Mouse (Mus musculus): Measurements from ENCODE around the gene Zfp1. TPM values are rescaled to one million over a fixed set of nuclear protein-coding genes. Genes with fewer than 3 reads are reported as not detected.
A peak's percentile ranks its signal among the peaks of the same experiment; 100 is the strongest.

Zfp1 gene
- total and polyA plus RNA-seq, 2 experiments from 2014 or later, result 15.0 to 21.0 TPM

GRCm38 (mm10) chr8:111599707-111600444, 43.3 kb upstream of the Zfp1 start:
- ATAC-seq (no peak), DNase-seq (ENCODE audit: low spot score) (no peak)
- H3K27me3 ChIP-seq (ENCODE audit: insufficient read depth, low read length), result no peaks in the 10 kb centered on the region
- H3K4me1 ChIP-seq (ENCODE audit: insufficient read depth, low read length), result 0 out of 2 replicates have a peak, but pooled peaks cover 10% of the 10 kb centered on the region
- no peak overlapping the region for H3K4me2 ChIP-seq (ENCODE audit: low read depth, low read length)
- WGBS, result 72% methylated on average over 9 of the region's 9 CpGs
- H3K4me3 ChIP-seq (ENCODE audit: low read length), result no peak overlapping the region
- TF ChIP-seq CTCF (IDR thresholded peaks at IDR 0.05; ENCODE audit: low read depth), result no peak
- no peaks in the 10 kb centered on the region for H3K36me3 ChIP-seq (ENCODE audit: insufficient read depth, low read length)
- no peaks in the 10 kb centered on the region for H3K9me3 ChIP-seq (ENCODE audit: low read length)
- H3K9ac ChIP-seq (replicated peaks; ENCODE audit: low read length), result no peak overlapping the region
- H3K27ac ChIP-seq, result no peak overlapping the region

DNA sequence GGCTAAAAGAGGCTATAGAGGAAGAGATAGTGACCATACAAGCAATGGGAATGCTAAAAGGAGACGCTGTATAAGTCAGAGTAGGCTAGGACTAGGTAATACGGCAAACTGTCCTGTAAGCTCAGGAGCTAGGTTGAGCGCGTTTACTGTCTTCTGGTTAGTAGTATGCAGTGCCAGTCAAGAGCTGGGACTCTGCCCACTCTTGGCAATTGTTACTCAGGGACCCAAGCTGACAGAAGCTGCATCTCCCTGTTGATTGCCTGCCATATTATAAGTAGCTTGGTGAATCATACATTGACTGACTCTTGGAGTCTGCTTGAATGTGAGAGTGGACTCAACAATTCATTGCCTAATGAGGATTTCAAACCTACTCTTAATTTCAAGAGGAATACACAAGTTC, 41.2 kb upstream of the Zfp1 start:
- H3K9me3 ChIP-seq (ENCODE audit: low read length), result no peaks in the 10 kb centered on the region
- no peaks in the 10 kb centered on the region for H3K27me3 ChIP-seq (ENCODE audit: insufficient read depth, low read length)
- H3K36me3 ChIP-seq (ENCODE audit: insufficient read depth, low read length), result no peaks in the 10 kb centered on the region
- no peaks in the 10 kb centered on the region for H3K4me1 ChIP-seq (ENCODE audit: insufficient read depth, low read length)
- no peak overlapping the region for H3K9ac ChIP-seq (replicated peaks; ENCODE audit: low read length)
- TF ChIP-seq CTCF (IDR thresholded peaks at IDR 0.05; ENCODE audit: low read depth), result no peak
- peak; percentile 32 for DNase-seq (ENCODE audit: low spot score)
- ATAC-seq, result no peak
- no peak overlapping the region for H3K4me3 ChIP-seq (ENCODE audit: low read length)
- no peak overlapping the region for H3K4me2 ChIP-seq (ENCODE audit: low read depth, low read length)
- no peak overlapping the region for H3K27ac ChIP-seq
- 80% methylated on average over 4 of the region's 4 CpGs for WGBS

DNA sequence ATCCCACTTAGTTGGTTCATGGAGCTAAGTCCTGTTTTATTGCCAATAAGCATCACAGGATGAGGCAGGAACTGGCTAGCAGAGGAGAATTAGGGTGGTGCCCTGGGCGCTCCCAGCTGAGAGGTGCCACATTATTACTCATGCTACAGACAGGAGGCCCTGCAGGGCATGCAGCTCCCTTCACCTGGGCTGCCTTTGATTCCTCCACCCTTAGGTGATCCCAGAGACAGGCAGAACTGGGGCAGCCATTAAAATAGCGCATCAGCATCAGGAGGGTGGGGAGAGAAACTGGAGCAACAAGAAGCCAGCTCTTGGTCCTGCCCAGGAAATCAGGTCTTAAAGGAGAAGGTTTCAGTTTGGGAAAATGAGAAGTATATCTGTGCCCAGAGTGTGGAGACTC, 38.2 kb upstream of the Zfp1 start:
- Histone ChIP-seq H3K9me3 (ENCODE audit: low read length) (no peaks in the 10 kb centered on the region), H3K36me3 (ENCODE audit: insufficient read depth, low read length) (no peaks in the 10 kb centered on the region), H3K27me3 (ENCODE audit: insufficient read depth, low read length) (no peaks in the 10 kb centered on the region), H3K4me1 (ENCODE audit: insufficient read depth, low read length) (no peaks in the 10 kb centered on the region), H3K9ac (replicated peaks; ENCODE audit: low read length) (no peak overlapping the region), H3K27ac (no peak overlapping the region), H3K4me2 (ENCODE audit: low read depth, low read length) (no peak overlapping the region), H3K4me3 (ENCODE audit: low read length) (no peak overlapping the region)
- TF ChIP-seq CTCF (IDR thresholded peaks at IDR 0.05; ENCODE audit: low read depth), result no peak
- WGBS, result 83% methylated on average over 2 of the region's 2 CpGs
- DNase-seq (ENCODE audit: low spot score) (no peak), ATAC-seq (no peak)

DNA sequence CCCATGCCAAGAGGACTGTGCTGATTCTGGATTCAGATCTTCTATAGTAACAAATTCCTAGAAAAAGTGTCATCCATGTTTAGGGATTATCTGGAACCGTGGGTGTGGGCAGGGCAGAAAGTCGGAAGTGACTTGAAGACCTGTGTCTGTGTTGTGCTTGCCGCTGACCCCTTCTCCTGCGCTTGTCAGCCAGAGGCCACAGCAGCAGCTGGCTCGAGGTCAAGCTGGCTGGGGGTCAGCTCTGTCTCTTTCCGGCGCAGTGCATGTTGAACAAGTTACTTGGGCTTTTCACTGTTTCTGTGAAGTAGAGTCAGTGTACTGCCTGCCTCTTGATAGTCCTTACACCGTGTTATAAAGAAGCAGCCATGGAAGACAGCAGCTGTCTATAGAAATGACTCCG, 36.2 kb upstream of the Zfp1 start:
- no peak overlapping the region for H3K4me3 ChIP-seq (ENCODE audit: low read length)
- TF ChIP-seq CTCF (IDR thresholded peaks at IDR 0.05; ENCODE audit: low read depth), result no peak
- H3K27me3 ChIP-seq (ENCODE audit: insufficient read depth, low read length), result no peaks in the 10 kb centered on the region
- H3K9me3 ChIP-seq (ENCODE audit: low read length), result no peaks in the 10 kb centered on the region
- no peaks in the 10 kb centered on the region for H3K36me3 ChIP-seq (ENCODE audit: insufficient read depth, low read length)
- no peak overlapping the region for H3K9ac ChIP-seq (replicated peaks; ENCODE audit: low read length)
- no peaks in the 10 kb centered on the region for H3K4me1 ChIP-seq (ENCODE audit: insufficient read depth, low read length)
- DNase-seq (ENCODE audit: low spot score), result no peak
- H3K4me2 ChIP-seq (ENCODE audit: low read depth, low read length), result no peak overlapping the region
- ATAC-seq, result no peak
- WGBS, result 86% methylated on average over 9 of the region's 9 CpGs
- H3K27ac ChIP-seq, result no peak overlapping the region

DNA sequence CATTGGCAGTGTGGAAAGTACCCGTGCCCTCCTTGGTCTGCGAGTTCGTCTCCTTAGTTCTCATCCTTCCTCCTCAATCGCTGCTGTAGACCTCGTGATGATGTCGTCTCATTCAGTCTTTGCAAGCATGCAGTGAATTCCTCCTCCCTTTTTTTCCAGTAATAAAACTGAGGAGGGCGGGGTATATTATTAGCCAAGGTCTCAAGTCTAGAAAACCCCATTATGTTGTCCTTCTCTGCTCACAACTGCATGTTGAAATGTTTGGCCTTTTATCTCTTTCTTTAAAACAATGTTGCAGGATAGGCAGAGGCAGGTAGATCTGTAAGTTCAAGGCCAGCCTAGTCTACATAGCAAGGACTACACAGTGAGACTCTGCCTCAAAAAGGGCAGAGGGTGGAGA, 35.8 kb upstream of the Zfp1 start:
- Histone ChIP-seq H3K4me1 (ENCODE audit: insufficient read depth, low read length) (no peaks in the 10 kb centered on the region), H3K27me3 (ENCODE audit: insufficient read depth, low read length) (no peaks in the 10 kb centered on the region), H3K9me3 (ENCODE audit: low read length) (no peaks in the 10 kb centered on the region), H3K36me3 (ENCODE audit: insufficient read depth, low read length) (no peaks in the 10 kb centered on the region), H3K27ac (no peak overlapping the region), H3K4me3 (ENCODE audit: low read length) (no peak overlapping the region), H3K4me2 (ENCODE audit: low read depth, low read length) (no peak overlapping the region), H3K9ac (replicated peaks; ENCODE audit: low read length) (no peak overlapping the region)
- DNase-seq (ENCODE audit: low spot score) (no peak), ATAC-seq (no peak)
- TF ChIP-seq CTCF (IDR thresholded peaks at IDR 0.05; ENCODE audit: low read depth), result no peak
- WGBS, result 93% methylated on average over 7 of the region's 7 CpGs

- H3K27me3 ChIP-seq (ENCODE audit: insufficient read depth, low read length), result no peaks in the 10 kb centered on the region
- H3K4me1 ChIP-seq (ENCODE audit: insufficient read depth, low read length), result no peaks in the 10 kb centered on the region
- H3K4me2 ChIP-seq (ENCODE audit: low read depth, low read length), result no peak overlapping the region
- H3K36me3 ChIP-seq (ENCODE audit: insufficient read depth, low read length), result no peaks in the 10 kb centered on the region
- no peak for ATAC-seq
- H3K9ac ChIP-seq (replicated peaks; ENCODE audit: low read length), result no peak overlapping the region
- no peak for DNase-seq (ENCODE audit: low spot score)
- no peak overlapping the region for H3K27ac ChIP-seq
- no peaks in the 10 kb centered on the region for H3K9me3 ChIP-seq (ENCODE audit: low read length)
- no peak overlapping the region for H3K4me3 ChIP-seq (ENCODE audit: low read length)
- no peak for TF ChIP-seq CTCF (IDR thresholded peaks at IDR 0.05; ENCODE audit: low read depth)
- 82% methylated on average over 5 of the region's 5 CpGs for WGBS
Observed at GRCm38 (mm10) chr8:111613181-111613580, 30.0 kb upstream of the Zfp1 start.

All from hindbrain, postnatal 0 days (tissue).